Mouse (Mus musculus) urinary bladder, postnatal 36 days (tissue): ENCODE measurements at regions not wholly inside any gene's neighbourhood (a gene's known extent, or its start where the extent isn't known, plus 50 kb on each side); places are given as distances from the start of the nearest gene placed in this dataset.
A peak's percentile ranks its signal among the peaks of the same experiment; 100 is the strongest.

Source experiments
- DNase-seq, 2 experiments: peaks; one replicate each; pipeline ENCODE4 v3.0.0; 2022; ENCODE audit warnings: low spot score in 2 of 2, mixed read lengths in 1 of 2

DNA sequence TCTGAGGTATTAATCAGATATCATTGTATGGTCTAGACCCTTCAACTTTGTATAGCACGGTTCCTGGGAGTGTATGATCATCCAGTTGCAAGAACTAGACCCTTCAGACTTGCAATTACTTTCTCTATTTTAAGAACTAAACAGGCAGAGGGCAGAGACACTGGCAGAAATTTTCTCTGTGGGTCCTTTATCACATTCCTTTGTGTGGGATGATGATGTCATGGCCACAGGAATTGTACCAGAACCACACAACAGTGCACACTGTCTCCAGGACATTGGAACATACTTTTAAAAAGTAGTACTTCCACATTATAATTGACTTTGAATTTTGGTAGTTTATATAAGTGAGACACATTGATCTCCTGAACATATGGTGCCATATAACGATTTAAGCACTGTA, 674.2 kb downstream of the Rfpl4b start:
- no peak for DNase-seq

DNA sequence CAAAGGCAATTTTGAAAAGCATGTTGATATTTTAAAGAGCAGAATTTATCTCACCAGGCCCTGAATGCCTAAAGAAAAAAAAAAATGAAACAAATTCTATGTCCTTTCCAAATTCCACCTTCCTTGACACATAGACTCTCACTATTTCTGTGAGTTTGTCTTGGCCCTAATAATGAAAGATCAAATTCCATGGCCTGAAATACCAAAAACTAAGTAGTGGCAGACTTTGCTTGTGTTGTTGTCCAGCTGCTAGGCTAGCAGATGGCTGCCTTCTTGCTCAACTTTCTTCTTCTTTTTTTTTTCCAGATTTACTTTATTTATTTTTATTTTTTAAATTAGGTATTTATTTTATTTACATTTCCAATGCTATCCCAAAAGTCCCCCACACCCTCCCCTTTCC, 682.4 kb downstream of the Rfpl4b start:
- no peak for DNase-seq

DNA sequence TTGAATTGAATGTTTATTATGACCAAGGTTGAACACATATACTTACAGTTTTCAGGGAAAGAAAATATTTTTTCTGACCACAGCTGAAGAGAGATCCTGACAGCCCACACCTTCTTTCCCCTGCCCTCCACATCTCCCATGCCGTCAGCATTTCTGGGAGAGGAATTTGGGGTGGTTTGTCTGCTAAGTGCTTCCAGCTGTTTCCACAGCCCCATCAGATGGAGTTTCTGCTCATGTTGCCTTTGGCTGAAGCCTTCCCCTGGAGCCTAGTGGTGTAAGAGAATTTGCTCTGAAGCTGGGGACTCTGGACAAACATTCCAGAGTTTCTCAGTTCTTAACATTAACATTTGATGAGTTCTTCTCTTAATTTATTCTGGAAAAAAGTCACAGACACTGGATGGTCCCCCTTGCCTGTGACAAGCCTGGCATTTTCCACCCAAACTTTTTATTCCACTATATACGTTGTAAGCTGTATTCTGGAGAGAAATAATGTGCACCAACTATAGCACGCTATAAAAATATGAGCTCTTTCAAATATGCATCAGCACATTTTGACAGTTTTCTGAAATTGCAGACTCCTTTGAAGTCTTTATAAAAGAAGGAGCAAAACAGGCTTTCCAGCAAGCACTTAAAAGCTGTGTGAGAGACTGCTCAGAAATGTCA, 699.5 kb downstream of the Rfpl4b start:
- DNase-seq: peak in 1 of 2 experiments; percentile 12

DNA sequence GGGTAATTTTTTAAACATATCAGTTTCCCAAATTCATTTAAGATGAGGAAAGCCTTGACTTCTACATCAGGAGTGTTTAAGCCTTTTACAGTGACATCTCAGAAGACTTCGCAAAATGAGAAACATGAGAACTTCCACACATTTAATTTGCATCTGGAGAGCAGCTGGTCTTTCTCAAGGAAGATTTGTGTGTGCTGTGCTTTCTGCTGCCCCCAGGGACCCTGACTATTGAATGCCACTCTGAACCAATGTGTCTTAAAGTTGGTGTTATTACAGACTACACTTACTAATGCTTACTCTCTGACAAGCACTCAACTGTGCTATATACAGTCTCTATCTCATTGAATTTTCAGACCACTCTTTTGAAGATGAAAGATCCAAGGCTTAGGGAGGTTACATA, 703.0 kb downstream of the Rfpl4b start:
- DNase-seq: no peak

DNA sequence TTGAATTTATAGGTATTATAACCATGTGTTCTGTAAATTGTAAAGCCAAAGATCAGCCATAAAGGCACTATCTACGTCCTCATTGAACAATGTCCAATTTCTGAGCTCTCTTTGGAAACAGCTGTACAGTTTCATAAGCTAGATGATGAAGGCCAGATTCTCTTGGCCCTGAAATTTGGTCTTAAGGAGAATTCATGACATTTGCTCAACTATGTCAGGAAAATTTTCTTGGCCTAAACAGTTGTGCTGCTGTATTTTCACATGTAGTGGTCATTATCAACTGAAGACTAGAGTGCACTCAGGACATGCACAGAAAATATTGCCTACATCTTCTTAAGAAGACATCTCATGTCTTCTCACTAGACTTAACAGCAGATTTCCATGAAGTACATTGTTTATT, 705.1 kb downstream of the Rfpl4b start:
- DNase-seq: no peak

DNA sequence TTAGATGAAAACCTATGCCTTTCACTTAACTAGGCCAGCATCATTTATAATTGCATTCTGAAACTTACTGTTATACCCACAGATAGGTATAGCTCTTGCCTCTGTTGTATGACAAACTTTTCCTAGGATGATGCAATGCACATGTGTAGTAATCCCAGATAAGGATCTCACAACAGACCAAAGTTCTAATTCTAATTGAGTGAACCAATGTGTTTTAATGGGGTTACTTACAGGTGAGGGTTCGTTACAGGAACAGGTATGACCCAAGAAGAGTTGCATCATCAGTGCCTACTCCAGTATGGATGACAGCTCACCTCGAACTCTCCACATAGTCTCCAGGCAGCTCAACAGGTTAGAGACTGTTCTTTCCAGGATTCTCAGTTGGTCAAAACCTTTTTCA, 707.4 kb downstream of the Rfpl4b start:
- DNase-seq: no peak

DNA sequence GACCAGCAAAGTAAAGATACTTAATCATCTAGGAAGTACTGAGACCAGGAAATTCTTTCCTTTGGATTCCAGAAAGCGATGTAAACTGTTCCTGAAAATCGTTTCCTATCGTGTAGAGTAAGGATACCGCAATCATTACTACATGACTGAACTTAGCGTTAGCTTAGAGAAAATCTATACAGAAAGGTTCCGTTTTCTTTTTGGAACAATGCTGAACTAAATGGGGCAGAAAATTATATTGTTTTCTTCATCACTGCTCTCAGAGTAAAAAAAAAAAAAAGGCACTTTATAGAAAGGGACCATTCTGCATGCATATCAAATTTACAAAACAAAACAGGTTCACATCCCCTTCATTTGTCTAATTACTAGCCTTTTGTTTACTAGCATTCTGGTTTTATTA, 713.0 kb downstream of the Rfpl4b start:
- DNase-seq: no peak

DNA sequence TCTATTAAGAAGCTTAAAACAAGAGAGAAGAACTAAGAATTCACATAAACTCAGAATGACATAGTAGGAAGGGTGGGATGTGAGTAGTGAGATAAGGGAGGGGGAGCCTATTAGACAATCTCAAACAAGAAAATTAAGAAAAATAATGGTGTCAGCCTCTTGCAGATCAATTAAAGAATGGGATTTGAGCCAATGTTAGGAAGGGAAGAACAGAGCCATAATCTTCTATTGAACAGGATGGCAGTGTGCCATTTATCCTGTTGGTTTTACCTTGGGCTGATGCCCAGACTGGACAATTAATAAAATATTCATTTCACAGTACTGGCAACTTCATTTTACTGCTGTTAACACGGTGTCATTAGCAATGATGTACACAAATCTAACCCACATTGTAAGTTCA, 718.0 kb downstream of the Rfpl4b start:
- no peak for DNase-seq

DNA sequence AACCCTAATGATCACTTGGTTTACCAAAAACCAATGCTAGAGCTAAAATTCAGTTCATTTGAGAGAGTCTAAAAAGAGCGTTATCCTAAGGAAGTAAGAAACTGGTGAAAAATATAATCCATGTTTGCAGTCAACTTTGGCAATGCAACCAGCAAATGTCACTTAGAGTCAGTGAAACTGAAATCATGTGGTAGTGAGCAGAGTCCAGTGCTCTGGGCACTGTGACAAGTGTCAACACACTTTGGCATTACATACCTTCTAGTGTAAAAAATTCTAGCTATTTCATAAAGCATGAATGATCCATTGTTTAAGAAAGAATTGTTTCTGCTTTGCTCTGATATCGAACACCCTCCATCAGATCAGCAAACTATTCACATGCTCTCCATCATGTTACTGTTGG, 743.1 kb downstream of the Rfpl4b start:
- DNase-seq: no peak

DNA sequence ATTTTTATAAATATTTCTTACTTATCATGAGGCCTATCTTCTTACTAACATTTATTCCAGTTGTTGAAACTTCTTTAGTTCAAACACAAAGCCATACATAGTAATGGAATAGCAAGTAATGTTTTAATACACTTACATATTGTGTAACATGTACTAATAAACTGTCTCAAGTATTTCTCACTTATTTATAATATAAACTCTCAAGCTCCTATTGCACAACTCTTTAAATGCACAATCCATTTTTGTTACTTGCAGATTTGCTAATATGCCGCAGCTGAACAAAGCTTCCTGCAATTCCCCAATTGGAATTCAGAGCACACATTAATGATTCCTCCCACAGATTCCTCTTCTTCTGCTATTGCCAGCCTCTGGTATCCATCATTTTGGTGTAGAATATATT, 749.2 kb downstream of the Rfpl4b start:
- no peak for DNase-seq

DNA sequence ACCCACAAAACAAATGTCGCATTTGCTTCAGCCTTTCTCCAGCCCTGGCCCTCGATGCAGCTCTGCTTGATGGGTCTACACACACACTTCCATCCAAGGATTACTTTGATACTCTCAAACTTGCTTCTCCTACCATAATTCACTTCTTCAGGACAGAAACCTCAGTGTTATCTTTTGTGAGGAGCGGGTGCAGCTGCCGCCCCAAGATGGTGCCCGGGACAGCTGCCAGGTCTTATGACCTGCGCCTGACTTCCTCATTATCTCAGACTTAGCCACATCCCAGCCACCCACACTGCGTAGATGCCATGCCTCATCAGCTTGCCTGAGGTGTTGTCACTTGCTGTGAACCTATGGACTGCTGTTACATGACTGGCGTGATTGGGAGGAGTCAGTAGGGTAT, 762.5 kb downstream of the Rfpl4b start:
- no peak for DNase-seq

DNA sequence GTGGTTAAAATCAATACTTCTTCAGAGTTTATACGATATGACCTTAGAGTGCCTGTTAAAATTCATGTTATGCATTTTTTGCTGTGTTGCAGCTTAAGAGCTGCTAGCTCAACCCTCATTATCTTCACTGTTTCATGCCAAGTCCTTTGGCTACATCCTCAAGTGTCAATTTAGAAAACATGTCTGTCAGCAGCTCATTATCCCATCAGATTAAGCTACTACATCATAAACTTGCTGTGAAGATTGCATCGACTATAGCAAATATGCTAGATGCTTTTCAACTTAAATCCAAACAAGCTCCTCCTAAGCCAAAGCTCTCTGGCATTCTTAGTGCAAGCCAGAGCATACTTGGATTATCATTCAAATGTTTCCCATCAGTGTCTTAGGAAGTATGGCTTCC, 811.1 kb downstream of the Rfpl4b start:
- DNase-seq: no peak

DNA sequence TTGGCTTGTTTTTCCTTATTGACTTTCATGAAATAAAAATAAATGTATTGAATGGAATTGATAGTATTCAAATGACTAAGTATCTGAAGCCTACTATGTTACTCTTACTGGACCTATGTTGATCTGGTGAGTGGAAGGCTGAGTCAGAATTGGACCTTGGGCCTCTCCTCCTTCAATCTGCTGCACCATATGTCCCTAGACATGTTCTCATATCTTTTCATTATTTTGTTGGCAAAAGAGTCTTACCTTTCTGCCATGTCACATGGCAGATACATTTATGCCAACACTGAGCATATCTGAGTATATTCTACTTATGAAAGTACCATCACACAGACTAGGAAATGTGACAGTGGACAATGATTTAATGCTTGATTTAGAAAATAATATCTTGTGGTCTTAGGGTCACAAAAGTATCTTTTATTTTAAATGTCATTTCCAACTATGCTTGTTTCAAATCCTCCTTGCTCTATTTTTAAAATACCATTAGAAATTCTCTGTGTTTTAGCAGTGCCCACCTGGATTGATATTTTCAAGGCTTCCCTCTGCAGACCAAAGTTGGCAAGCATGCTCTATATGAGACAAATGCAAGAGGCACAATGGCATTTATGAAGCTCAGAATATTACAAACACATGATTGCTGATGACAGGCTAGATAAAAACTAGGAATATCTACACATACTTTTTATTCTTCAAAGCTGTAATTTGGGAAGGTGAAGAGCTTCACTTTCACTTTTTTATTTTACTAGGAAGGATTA, 825.7 kb downstream of the Rfpl4b start:
- DNase-seq: no peak

DNA sequence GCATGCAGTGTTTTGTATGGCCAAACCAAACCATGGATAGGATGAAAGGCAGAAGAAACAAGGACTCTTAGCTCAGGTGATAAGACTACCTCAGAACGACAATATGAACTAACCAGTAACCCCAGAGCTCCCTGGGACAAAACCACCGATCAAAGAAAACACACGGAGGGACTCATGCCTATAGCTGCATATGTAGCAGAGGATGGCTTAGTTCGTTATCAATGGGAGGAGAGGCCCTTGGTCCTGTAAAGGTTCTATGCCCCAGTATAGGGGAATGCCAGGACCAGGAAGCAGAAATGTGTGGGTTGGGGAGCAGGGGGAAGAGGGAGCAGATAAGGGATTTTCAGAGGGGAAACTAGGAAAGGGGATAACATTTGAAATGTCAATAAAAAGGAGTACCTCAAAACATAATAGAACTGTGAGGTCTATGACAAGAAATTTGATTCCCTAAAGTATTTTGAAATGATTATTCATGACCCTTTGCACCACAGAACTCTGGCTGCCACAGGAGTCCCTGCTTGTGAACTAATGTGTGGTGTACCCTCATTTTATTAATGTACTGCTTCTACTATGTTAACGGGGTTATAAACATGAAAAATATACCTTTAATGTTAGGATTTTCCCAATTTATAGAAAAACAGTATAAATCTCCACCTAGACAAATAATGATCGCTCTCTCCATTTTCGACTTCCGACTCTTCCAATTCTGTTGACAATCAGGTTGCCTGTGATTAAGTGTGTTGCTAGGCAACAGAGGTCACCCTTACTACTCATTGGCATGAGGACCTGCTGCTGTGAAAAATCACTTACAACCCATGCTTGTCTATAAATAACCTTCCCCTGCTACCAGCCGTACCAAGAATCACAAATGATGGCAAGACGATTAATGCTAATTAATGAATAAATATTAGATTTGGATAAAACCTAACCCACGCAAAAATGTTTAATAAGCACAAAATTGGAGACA, 833.0 kb downstream of the Rfpl4b start:
- no peak for DNase-seq

DNA sequence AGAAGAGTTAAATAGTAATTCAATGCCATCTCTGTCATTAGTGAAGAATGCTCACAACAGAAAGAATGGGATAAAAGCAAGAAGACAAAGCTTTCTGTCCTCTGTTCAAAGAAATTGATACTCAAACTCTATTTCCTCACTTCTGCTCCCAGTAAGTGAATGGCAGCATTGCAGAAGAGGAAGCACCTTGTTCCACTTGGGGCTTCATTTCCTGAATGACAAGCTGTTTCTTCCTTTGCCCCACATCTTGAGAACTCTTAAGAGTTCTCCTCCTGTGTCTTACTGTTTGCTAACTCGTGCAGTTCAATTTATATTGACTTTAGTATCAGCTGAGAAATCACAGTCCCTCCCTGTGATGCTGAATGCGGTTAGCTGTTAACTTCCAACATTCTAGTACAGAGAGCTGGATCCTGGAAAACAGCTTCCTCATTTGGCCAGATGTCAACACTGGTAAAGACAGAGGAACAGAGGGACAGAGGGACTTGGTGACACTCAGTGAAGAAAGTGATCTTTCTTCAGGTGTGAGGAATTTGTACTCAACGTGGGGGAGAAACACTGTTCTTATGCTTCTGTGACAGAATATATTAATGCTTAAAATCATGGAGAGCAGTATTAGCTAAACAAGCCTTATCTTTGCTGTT, 840.3 kb upstream of the Marcks start:
- DNase-seq: no peak

DNA sequence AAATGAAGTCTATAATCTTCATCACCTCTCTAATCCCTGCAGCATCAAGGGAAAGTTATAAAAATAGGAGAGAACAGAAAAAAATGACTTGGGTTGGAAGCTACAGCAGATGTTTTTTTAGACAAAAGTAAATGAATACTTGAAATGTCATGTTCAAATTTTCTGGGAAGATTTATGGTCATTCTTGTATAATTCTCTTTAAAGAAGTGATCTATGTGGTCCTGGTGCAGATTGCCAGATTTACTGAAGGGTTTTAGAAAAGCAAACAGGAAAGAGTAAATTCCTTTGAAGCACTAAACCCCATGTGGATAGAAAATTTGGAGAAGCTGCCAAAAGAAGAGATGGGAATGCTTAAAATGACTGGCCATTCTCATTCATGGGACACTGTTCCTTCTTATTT, 821.3 kb upstream of the Marcks start:
- no peak for DNase-seq

DNA sequence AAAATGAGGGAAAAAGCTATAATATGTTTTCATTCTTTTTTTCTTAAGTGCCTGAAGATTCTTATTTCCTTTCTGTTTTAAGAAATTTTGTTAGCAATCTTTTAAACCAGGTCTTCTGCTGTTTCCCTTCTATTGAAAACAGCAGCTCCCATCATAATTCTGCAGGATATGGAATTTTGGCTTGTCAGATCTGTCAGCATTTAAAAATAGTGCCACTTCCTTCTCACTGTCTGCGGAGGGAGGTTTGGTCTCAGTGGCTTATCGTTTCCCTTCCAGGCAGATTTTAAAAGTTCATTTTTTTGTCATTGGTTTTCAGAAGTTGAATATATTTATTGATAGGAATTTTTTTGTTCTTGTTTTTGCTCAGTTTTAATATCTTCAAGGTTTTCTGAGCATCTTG, 776.1 kb upstream of the Marcks start:
- DNase-seq: no peak

DNA sequence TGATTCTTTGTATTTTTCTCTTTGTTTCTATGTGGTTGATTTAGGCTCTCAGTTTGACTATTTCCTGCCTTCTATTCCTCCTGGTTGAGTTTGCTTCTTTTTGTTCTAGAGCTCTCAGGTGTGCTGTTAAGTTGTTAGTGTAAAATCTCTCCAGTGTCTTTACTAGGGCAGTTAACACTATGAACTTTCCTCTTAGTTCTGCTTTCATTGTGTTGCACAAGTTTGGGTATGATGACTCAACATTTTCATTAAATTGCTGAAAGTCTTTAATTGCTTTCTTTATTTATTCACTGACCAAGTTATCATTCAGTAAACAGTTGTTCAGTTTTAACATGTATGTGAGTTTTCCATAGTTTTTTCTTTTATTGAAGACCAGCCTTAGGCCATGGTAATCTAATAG, 772.9 kb upstream of the Marcks start:
- DNase-seq: no peak

DNA sequence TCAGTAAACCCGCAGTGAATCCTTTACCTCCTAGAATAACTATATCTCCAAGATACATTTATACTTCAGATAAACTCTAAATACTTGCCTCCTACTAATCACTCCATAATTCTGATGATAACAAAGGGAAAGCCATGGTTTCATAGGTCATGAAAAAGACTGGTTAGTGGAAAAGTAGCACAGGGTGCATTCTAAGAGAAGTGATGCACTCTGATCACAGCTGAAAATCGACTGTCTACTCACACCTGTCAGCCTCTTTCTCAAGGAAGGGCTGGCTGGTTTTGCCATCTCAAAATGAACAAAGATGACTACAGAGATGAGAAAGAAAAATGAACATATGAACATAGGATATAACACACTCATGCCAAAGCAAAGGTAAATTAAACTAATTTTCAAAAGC, 769.6 kb upstream of the Marcks start:
- no peak for DNase-seq

DNA sequence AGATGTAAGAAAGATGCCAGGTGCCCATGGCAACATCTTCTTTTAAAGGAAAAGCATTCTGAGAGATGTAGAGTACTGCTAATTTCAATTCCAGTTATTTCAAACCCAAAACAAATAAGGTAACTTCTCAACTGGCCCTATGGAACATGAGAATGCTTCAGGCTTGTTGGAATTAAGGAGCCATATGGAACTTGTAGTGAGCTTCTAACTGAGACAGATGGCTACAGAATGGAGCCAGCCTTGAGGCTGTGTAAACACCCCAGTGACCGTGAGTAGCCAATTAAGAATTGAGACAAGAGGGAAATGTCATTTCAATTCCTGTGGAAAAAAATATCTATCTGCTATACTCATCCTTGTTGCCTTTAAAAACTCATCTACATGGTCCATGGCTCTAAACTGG, 769.0 kb upstream of the Marcks start:
- DNase-seq: no peak

DNA sequence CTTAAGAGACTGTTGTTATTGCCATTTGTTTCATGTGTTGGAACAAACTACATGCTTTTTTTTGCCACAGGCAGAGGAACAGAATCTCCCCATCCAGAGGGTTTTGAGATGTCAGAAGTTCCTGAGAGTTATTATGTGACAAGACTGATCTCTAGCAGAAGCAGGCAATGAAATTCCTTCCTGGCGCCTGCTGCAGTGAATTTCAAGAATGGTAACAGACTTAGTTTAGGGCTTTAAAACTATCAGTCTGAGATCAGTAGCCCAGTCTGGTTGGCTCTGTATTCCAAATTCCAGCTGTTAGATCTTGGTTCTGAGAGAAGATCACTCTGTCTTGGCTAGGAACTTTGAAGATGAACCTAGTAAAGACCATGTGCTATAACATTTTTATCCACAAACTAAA, 749.2 kb upstream of the Marcks start:
- DNase-seq: no peak

DNA sequence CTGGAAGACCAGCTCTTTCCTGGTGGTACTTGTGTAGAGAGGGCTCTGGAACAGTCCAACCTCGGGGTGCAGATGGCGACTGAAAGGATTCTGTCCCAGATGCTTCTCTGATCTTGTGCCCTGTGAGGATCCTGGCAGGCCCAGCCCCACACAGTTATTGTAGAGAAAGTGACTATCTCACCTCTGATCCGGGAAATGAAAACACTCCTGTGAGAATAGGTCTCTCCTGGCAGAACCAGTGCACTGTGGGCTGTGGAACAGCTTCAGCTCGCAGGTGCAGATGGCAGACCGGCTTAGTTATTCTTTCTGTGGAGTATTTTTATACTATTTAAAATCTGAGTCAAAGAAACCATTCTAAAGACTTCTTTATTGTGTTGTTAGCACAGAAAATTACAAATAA, 742.1 kb upstream of the Marcks start:
- DNase-seq: no peak
